ENCODE assay signal across 23 mouse cellular contexts in the genomic region with DNA sequence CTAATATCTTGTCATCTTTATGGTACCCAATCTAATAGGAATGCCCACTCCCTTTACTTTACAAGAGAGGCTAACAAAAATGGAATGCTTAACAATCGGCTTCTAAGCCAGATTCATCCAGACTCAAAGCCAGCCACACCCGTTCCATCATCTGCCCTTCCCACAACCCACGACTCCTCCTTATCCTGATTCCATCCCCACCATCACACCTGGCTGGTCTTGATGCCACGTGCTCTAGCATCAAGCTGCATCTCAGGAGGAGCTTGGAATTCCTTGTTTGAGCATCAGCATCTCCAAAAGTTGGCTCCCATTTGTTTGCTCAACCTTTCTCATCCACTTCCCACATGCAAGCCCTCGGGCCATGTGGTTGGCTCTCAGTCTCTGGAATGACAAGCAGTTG.
DNase-seq lines count a peak whose midpoint lies in the region; ATAC-seq and TF ChIP-seq lines count a peak whose summit lies in the region.
"Had no signal": no experiment of that assay in that cellular context is flagged by ENCODE, and none has a peak within 500 bp of the region (broad histone marks: within the 10 kb centered on the region; RNA-seq: fewer than 3 reads in every experiment).

No protein-coding gene starts in this region.

- H3K9ac ChIP-seq in ES-E14 (ENCODE audit: insufficient read depth, low read depth, low read length, poor library complexity, severe bottlenecking) = no peak overlapping the region
- no peak overlapping the region for H3K9ac ChIP-seq in midbrain, embryonic 14.5 days (replicated peaks; ENCODE audit: low read length)
- H3K9ac ChIP-seq: embryonic facial prominence, embryonic 13.5 days; embryonic facial prominence, embryonic 15.5 days; forebrain, embryonic 12.5 days had no signal

- in situ Hi-C loops in ES-E14 (cut with MboI; ENCODE audit: low sequenced_read_pairs in 2 of 2, unreplicated experiment in 2 of 2) = no loop called here

- 88% methylated on average over 5 of the region's 5 CpGs for WGBS in midbrain, embryonic 14.5 days
- WGBS in embryonic facial prominence, embryonic 10.5 days = 87% methylated on average over 5 of the region's 5 CpGs

- no peaks in the 10 kb centered on the region for H3K9me3 ChIP-seq in ES-E14 (ENCODE audit: control insufficient read depth, insufficient read depth, low read depth, low read length)
- H3K9me3 ChIP-seq in midbrain, embryonic 14.5 days (ENCODE audit: control insufficient read depth, low read length) = no peaks in the 10 kb centered on the region
- no peaks in the 10 kb centered on the region for H3K9me3 ChIP-seq in embryonic facial prominence, embryonic 10.5 days
- H3K9me3 ChIP-seq: embryonic facial prominence, embryonic 13.5 days; embryonic facial prominence, embryonic 15.5 days; forebrain, embryonic 10.5 days; forebrain, embryonic 12.5 days had no signal

- H3K4me3 ChIP-seq in ES-E14 (ENCODE audit: insufficient read depth in 1 of 2, low read depth in 1 of 2, low read length in 2 of 2, poor library complexity in 1 of 2, severe bottlenecking in 1 of 2) = no peak overlapping the region
- H3K4me3 ChIP-seq in midbrain, embryonic 14.5 days (replicated peaks; ENCODE audit: low read depth, low read length) = no peak overlapping the region
- no peak overlapping the region for H3K4me3 ChIP-seq in embryonic facial prominence, embryonic 10.5 days
- H3K4me3 ChIP-seq: embryonic facial prominence, embryonic 13.5 days; embryonic facial prominence, embryonic 15.5 days; erythroblast, embryonic 14.5 days; forebrain, embryonic 10.5 days; forebrain, embryonic 12.5 days had no signal

- no peak overlapping the region for H3K27ac ChIP-seq in ES-E14 (ENCODE audit: insufficient read depth, low read depth, low read length, poor library complexity, severe bottlenecking)
- H3K27ac ChIP-seq in midbrain, embryonic 14.5 days (replicated peaks; ENCODE audit: low read depth, low read length) = no peak overlapping the region
- no peak overlapping the region for H3K27ac ChIP-seq in embryonic facial prominence, embryonic 10.5 days (replicated peaks)
- H3K27ac ChIP-seq: embryonic facial prominence, embryonic 13.5 days; embryonic facial prominence, embryonic 15.5 days; forebrain, embryonic 10.5 days; forebrain, embryonic 12.5 days had no signal

- H3K4me1 ChIP-seq in ES-E14 (ENCODE audit: control insufficient read depth in 2 of 2, insufficient read depth in 2 of 2, low read length in 2 of 2, poor library complexity in 1 of 2) = no peaks in the 10 kb centered on the region; a peak in 1 of 4 replicates
- H3K4me1 ChIP-seq in midbrain, embryonic 14.5 days (ENCODE audit: control insufficient read depth, insufficient read depth, low read length) = no peaks in the 10 kb centered on the region
- peaks cover 27% of the 10 kb centered on the region for H3K4me1 ChIP-seq in embryonic facial prominence, embryonic 10.5 days

- H3K4me2 ChIP-seq in midbrain, embryonic 14.5 days (ENCODE audit: low read length) = no peak overlapping the region
- H3K4me2 ChIP-seq: embryonic facial prominence, embryonic 13.5 days; embryonic facial prominence, embryonic 15.5 days; forebrain, embryonic 12.5 days had no signal

- DNase-seq in 3T3-L1 (ENCODE audit: low read depth, low spot score) (peak; percentile 32), ES-E14 (ENCODE audit: low read depth, low spot score) (peak; percentile 33), ZHBTc4 (ENCODE audit: low read depth, low spot score) (peak; percentile 88)
- DNase-seq in Muller cell, postnatal 12 days (ENCODE audit: inconsistent ontology term) = peak; percentile 29
- DNase-seq in midbrain, embryonic 14.5 days = no peak
- no peak for DNase-seq in embryonic facial prominence, embryonic 10.5 days (ENCODE audit: low spot score)
- DNase-seq in right cerebral cortex, postnatal 10 days (ENCODE audit: low spot score in 2 of 2) = no peak
- DNase-seq: adrenal gland, adult 2 months; adrenal gland, postnatal 10 days; adrenal gland, postnatal 25 days; cerebellum, adult 11 months; cerebellum, adult 18-20 months; cerebellum, adult 8-10 months; cerebellum, adult 9-11 months; cerebellum, postnatal 14 days; cerebellum, postnatal 36 days had no signal

- no peaks in the 10 kb centered on the region for H3K27me3 ChIP-seq in midbrain, embryonic 14.5 days (ENCODE audit: control insufficient read depth, insufficient read depth, low read length)
- H3K27me3 ChIP-seq in embryonic facial prominence, embryonic 10.5 days (replicated peaks; ENCODE audit: low read depth, poor library complexity, severe bottlenecking) = 0 out of 2 replicates have a peak, but pooled peaks cover 10% of the 10 kb centered on the region
- H3K27me3 ChIP-seq: embryonic facial prominence, embryonic 13.5 days; embryonic facial prominence, embryonic 15.5 days had no signal

- no peaks in the 10 kb centered on the region for H3K36me3 ChIP-seq in ES-E14 (ENCODE audit: control insufficient read depth, insufficient read depth, low read length, poor library complexity, severe bottlenecking)
- H3K36me3 ChIP-seq in midbrain, embryonic 14.5 days (ENCODE audit: control insufficient read depth, insufficient read depth, low read length) = no peaks in the 10 kb centered on the region
- H3K36me3 ChIP-seq in embryonic facial prominence, embryonic 10.5 days (replicated peaks) = no peaks in the 10 kb centered on the region
- H3K36me3 ChIP-seq: embryonic facial prominence, embryonic 13.5 days; embryonic facial prominence, embryonic 15.5 days; forebrain, embryonic 10.5 days; forebrain, embryonic 12.5 days had no signal

- ATAC-seq in midbrain, embryonic 14.5 days (ENCODE audit: low FRiP score, low TSS enrichment) = no peak
- ATAC-seq: forebrain, embryonic 14.5 days; forebrain, embryonic 16.5 days had no signal

TF ChIP-seq in ES-E14, 5 proteins besides CTCF, POLR2A, EP300 and RAD21:
- TF ChIP-seq CHD2 (IDR thresholded peaks at IDR 0.05; ENCODE audit: low read depth, low read length) (no peak), ZC3H11A (IDR thresholded peaks at IDR 0.05; ENCODE audit: borderline replicate concordance, low read depth, low read length) (no peak), ZNF384 (IDR thresholded peaks at IDR 0.05; ENCODE audit: low read depth, low read length) (no peak), MAFK (IDR thresholded peaks at IDR 0.05; ENCODE audit: insufficient read depth, low read depth, low read length) (no peak), HCFC1 (IDR thresholded peaks at IDR 0.05; ENCODE audit: borderline replicate concordance, insufficient read depth, low read length) (no peak)
TF ChIP-seq in ES-E14: peak in this region for 0.

Comparison
In these comparisons a context has a peak if more than half of its experiments do, and no peak if none do; other contexts are left out.
1. DNase-seq: peak in 3T3-L1 (single experiment), ES-E14 (single experiment), Muller cell, postnatal 12 days (single experiment) and ZHBTc4 (single experiment); none in midbrain, embryonic 14.5 days (single experiment), embryonic facial prominence, embryonic 10.5 days (single experiment) and right cerebral cortex, postnatal 10 days (0 of 2).